Mouse (Mus musculus) urinary bladder, adult 2 months (tissue): ENCODE measurements around the gene Dgat2. TPM values are rescaled to one million over a fixed set of nuclear protein-coding genes. Genes with fewer than 3 reads are reported as not detected.

Experiments used
- DNase-seq: peaks from one replicate; pipeline ENCODE4 v3.0.0; 2022; ENCODE audit warnings: low spot score
- polyA plus RNA-seq: library from polyadenylated mRNA; depleted of rRNA; stranded (reverse); fragments of >200 nt; gene quantifications from 2 replicates; pipeline ENCODE4 v1.2.3, GENCODE M21; 2012

Gene Dgat2
- polyA plus RNA-seq, 1 experiment, result 95.8 TPM

DNA sequence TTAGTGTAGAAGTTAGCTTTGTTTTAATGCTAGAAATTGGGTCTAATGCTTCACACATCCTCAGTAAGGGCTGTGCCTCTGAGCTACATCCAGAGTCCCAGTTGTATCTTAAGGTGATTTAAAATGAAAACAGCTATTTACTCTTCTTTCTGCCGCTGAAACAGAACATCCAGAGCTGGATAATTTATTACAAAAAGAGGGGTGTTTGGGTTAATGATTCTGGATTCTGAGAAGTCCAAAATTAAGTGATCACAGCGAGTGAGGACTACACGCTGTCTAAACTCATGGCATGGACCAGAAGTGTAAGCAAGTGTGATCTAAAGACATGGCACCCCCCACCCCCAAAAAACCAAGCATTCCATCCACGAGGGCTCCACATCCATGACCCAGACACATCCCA, 11.4 kb upstream of the Dgat2 start:
- DNase-seq, result no peak

DNA sequence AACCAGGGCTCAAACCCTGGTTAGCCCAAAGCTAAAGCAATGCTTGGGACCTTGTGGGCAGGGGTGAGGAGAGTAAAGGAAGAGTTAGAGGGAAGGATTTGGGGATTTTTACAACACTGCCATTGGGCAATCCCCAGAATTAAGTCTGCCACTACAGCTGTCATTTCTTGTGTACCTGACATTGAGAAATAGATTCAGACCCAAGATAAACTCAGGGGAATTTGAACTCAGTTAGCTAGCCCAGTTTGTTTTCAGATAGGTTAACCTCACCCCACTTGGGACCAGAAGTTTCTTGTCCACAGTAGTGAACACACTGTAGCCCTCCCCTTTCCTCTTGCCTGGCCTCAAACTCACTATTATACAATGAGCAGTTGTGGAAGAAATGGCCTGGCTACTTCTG, 8.9 kb upstream of the Dgat2 start:
- no peak for DNase-seq

DNA sequence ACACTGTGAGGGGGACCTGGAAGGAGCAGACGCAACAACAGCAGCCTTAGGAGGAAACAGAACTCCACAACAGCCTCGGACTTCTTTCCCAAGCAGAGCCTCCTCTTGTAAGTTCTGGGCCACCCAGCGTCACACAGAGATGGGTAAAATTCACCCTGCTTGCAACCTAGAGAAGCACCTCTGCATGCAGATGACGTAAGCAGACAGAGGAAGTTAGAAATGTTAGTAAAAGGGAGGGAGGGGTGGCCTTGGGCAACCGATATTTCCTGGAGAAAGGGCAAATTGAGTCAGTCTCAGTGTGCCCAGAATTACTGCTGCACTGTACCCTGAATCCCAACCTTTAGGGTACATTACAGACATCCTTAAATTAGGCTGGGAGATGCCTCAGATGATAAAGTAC, 7.4 kb upstream of the Dgat2 start:
- DNase-seq, result no peak

DNA sequence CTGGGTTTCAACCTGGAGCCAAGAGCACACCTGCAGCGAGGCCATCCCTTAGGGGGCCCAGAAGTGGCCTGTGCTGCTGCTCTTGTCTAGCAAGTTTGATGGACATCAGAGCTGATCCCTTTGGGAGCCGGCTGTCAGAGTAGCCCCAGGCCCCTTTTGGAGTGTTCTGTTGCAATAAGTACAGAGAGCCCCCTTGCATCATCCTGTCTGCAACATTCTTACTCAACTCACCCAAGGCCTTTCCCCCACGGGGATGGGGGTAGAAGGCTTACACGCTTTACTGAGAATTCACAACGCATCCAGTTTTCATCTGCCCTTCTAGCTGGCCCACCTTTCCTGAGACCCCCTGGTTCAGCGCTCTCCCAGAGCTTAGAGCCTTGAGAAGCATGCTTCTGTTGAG, 6.1 kb upstream of the Dgat2 start:
- DNase-seq, result no peak

DNA sequence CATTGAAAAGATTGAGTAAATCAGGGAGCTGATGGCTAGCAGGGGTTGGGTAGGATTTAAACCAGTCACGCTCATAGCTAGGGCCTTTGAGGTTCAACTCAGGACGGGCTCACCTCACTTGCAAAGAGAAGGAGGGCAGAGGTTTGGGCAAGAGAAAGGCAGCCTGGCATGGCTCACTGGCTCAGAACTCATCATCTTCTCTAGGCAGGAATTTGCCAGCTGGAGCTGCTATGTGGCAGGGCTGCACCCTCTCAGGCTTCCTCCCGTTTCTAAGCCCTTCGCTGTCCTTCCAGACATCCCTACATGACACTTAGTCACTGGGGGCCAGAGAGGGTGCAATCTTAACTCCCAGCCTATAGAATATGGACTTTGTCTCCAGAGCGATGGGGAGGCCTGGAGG, 4.9 kb upstream of the Dgat2 start:
- DNase-seq, result no peak

DNA sequence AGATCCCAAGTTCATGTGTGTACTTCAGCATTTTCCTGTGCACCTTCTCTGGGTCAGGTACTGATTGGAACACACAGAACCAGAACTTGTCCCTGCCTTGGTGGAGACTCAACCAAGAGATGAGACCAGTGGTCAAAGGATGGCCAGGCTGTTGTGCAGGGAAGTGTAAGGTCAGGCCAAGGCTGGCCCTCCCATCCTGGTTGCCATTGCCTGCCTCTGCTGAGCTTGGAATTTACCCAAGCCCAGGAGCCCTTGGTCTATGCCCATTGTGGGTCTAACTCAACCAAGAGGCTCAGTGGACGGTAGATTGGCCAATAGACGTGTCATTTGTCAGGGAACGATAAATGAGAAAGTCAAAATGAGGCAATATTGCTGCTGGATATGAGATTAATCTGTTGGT, 2.9 kb upstream of the Dgat2 start:
- no peak for DNase-seq

DNA sequence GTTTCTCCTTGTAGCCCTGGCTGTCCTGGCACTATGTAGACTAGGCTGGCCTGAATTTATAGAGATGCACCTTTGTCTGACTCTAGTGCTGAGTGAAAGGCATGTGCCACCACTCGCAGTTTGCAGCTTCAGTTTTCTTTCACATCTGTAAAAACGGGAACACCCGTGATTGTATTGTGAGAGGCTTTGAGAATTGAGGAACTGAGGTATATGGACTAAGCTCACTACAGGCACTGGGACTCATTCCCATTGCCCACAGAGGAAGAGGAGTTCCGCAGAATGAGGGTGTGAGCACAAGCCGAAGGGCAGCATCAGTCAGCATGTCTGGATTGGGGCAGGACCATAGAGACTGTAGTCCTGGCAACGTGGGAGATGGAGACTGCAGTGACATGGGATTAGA, 1.2 kb upstream of the Dgat2 start:
- no peak for DNase-seq

DNA sequence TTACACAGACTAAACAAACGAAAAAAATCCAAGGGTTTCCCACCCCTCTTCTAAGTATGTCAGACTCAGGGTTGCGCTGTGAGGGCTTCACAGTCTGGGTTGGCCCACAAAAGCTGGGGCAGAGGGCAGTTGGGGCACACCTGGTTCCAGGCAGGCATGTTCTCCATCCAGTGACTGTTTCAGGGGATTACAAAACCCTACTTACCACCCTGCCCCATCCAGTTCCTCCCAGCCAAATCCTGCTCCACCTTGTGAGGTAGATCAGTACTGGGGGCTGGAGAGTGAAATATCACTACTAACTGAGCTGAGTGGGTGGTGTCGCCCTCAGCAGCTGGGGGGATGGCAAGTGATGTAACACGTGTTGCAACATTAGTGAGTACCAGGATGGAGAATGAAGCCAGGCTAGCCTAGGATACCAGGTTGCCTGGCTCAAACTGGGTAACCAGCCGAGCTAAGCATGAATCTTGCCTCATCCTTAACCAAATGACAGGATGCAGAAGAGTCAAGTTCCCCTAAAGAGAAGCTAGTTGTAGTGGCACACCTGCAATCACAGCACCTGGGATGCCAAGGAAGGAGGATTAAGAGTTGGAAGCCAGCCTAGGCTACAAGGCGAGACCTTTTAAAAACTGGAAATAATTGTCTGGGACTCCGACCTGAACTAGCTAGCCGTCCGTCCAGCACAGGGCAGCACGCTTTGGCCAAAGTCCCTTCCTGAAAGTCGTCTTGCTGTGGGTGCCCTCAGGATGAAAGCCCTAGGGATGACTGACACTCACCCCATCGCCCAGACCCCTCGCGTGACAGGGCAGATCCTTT, 694 bp downstream of the Dgat2 start:
- no peak for DNase-seq

DNA sequence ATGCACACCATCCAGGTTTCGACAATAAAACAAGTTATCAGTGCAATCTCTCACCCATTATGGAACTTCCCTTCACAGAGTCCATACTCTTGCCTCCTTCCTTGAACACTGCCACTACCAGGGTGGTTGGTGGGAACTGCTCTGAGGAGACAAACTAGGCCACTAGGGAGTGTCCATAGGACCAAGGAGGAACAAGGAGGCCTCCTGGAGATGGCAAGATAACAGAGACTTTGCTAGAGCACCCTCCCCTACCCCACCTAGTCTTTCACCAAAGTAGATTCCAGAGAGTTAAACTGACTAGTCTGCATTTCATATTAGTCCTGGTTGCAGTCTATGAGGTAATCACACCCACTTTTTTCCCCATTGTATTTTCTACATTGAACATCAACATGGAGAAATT, 2.4 kb downstream of the Dgat2 start:
- no peak for DNase-seq

DNA sequence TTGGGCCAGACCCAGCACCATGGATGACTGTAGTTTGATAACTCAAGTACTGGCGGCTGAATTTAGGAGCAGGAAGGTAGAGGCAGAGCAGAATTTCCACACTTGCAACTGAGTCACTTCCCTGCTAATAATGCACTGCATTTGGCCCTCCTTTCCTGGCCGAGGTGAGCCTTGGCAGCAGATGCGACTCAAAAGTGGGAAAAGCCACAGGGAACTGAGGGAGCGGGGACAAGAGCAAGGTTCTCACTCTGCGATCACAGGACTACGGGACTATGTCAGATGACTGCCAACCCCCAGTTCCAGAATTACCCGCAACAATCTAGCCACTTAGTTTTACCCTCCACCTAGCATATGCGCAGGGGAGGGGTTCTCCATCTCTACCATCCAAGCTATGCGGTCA, 3.2 kb downstream of the Dgat2 start:
- DNase-seq, result no peak

DNA sequence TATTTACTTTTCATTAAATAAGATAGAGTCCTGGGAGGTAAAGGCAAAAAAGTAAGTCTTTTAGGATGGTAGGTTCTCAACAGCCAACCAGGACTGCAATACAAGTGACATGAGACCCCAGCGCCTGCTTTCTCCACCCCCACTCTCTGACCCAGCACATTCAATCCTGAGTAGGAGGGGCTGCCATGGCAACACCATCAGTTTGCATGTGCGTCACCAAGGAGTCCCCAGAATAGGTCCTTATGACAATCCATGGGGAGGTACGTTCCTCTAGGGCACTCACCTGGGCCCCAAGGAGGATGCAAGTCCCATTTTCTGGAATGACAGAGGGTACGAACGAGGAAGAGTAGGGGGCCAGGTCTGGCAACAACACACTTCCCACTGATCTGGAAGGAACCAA, 5.1 kb downstream of the Dgat2 start:
- no peak for DNase-seq

DNA sequence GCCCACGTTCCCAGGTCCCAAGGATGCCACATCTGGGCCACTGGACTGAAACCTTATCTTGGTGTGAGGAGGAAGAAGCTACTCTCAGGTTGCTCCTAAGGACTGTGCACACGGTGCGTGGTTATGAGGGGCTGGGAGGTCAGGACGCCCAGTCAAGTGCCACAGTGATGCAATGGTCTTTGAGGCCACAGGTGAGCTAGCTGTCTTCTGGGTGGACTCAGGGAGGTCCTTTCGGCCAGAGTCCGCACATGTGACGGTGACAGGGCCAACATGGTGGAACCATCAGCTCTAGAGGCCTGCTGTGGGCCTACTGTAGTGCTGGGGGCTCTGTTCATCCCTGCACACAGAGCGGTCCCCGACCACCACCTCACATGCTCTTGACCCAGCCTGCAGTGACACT, 6.9 kb downstream of the Dgat2 start:
- DNase-seq, result no peak

DNA sequence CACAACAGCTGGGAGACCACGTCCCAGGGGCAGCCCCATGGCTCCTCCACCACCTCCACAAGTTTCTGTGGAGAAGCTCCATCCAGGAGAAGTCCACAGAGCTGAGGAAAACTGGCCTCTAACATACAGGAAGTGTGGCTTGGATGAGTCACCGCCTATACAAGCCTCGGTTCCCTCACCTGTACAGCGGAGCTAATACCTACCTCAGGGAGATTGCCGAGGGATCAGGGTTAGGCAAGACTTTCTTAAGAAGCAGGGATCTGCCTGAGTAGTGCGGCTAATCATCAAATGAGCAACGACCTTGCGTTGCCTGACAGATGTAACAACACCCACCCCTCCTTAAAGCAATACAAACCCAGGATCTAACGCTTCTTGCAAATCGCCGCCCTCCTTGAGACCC, 7.4 kb downstream of the Dgat2 start:
- no peak for DNase-seq

DNA sequence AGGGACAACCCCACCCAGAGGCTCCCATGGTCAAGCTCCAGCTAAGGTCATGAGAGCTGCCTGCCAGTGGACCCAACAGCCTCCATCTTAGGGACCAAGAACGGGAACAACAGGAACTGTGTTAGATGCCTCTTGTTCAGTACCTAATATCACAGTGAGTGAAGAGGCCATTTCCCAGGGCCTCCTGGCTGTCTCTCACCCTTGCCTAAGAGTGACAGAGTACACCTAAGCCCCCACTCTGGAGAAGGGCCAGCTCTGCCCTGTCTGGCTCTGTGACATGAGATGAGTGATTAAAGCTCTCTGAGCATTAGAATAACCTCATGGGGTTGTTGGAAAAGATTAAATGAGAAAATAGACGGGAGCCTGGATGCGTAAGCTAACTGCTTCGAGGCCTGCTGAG, 8.5 kb downstream of the Dgat2 start:
- DNase-seq, result no peak

DNA sequence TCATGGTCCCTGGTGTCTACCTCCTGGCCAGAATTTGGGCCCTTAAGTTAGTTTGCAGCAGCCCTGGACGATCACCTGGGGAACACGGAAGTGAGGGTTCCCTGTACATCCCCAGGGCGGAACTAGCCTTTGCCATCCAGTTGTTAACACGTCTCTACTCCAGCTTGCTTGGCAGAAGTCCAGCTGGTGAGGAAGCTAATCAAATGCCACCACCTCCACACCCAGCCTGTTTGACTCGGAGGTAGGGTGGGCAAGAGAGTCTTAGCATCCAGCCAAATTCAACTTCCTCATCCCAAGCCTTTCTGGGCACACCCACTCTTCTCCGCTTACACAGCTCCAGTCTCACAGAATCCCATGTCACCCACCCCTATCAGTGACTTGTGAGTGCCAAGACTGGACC, 9.6 kb downstream of the Dgat2 start:
- no peak for DNase-seq

DNA sequence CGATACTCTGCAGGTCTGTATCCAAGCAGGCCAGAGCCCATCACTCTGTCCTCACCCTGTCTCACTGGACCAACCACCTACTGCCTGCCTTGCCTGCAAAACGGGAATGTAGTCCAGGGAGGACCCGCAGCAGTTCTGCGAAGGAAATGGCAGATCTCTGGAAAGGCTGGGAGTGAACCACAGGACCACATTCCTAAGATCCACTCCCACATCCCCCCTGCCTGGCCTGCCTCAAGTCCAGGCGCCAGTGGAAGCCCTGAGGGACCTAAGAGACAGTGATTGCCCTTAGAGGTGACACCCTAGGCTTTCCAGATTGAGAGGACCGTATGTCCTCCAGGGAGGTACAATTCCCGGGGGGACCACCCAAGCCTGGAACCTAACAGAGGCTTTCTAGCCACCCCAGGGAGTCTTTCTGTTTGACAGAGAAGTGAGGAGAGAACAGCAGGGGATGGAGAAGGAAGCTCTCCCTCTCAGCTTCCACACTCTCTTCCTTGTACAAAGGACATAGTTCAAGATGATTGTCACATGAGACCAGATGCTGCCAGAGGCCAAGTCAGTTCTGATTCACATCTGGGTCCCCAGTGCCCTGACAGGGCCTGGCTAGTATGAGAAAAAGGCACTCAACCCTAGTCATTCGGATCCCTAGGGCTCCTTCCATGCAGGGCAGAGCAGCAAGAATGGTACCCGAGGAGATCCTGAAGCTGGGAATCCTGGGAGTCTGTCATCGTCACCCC, 10.6 kb downstream of the Dgat2 start:
- no peak for DNase-seq

DNA sequence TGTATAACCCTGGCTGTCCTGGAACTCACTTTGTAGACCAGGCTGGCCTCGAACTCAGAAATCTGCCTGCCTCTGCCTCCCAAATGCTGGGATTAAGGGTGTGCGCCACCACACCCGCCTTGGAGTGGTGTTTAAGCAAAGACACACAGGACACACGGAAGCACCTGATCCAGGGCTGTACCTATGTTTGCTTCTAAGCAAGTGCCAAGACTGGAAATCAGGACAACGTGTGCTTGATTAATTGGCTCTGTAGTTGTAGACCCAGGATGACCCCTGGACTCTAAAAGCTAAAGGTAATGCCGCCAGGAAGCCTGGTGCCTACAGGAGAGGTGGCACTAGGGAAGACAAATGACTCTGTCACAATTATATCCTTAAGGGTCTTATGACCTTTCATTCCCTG, 12.0 kb downstream of the Dgat2 start:
- DNase-seq, result no peak

DNA sequence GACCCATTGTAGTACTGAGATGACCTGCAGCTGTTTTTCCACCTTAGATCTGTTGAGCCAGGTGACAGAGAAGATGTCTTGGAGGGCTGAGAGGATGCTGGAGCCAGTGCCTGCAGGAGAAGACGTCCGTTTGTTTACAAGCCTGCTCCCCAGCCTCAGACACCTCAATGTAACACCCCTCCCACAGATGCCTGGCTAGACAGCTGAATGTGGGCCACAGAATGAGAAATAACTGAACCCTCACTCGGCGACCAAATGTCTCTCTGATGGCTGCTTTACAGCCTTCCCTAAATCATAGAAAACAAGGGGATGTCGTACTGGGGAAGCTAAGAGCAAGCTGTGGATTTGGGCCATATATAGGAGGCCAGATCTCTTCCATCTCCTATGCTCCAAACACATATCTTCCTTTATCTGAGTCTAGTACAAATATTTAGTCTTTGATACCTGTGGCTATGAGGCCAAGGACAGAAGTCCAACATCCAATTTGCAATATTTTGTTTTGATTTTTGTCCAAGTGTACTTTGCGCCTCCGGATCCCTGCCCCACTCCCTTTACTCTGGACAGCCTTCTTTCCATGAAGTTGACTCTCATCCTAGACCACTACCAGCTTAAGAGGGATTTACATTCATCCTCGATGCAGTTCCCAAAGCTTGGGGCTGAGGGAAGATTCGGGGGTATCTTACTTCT, 12.7 kb downstream of the Dgat2 start:
- DNase-seq, result no peak

DNA sequence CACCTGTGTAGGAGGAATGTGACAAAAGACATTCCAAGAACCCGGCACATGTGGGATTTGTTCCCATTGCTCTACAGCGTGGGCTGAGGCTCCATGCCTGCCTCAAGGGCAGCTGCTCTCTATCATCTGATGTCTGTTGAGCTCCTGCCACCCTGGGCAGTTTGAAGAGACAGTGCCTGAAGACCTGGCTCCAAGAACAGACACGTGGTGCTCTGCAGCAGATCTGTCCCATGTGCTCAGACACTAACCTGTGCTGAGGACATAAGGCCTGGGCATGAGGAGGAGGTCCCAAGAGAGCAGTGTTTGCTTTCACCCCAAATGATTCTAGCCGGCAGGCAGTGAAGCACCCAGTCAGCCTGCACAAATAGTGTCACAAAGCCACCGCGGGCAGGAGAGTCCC, 13.8 kb downstream of the Dgat2 start:
- DNase-seq, result no peak

DNA sequence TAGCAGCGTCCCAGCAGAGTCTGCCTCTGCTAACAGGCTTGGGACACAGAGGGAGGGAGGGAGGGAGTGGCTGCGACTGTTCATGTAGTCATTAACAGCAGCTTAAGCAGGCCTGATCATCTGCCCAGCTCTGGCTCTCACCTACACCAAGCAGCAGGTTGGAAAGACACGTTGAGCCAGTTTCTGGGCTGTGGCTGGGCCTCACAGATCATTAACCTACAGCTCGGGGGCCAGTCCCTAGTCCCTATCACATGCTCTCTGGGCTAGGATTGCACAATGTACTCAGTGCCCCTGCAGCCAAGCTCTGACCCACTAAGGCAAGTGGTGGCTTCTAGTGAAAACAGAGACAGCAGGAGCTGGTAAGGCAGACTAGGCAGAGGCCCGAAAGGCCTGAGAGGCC, 14.6 kb downstream of the Dgat2 start:
- DNase-seq, result no peak

DNA sequence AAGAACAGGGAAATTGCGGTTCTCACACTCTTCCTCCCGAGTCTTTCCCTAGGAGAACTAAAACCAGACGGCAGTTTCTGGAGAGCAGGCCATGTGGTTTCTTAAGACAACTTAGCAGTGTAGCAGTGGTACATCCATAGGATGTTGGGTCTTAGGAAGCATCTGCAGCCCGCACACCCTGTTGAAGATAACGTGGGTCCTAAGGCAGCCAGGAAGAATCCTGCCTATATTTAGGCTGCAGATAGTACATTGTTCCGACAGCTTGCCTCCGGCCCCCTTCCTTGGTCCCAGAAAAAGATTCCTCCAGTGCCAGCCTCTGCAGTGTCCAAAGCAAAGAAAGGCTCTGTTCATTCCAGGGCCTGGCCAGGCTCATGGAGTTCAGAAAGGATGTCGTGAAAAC, 16.4 kb downstream of the Dgat2 start:
- no peak for DNase-seq

DNA sequence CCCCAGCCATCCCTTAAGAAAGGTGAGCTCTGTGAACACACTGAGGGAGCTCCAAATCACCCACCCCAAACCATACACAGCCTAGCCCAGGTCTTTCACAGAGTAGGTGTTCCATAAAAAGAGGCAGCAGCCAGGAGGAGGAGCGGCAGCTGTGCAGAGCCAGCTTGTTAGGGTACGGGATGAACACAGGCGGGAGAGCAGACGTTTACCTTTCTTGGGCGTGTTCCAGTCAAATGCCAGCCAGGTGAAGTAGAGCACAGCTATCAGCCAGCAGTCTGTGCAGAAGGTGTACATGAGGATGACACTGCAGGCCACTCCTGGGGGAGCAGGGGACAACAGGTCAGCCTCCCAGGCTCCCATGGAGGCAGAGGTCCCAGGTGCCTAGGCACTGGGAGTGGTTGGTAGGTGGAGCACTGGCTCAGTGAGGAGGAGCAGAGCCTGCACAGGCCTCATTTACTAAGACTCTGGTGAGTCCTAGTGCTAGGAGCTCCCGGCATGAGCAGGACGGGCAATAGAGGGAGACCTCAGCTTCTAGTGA, 17.6 kb downstream of the Dgat2 start:
- no peak for DNase-seq

DNA sequence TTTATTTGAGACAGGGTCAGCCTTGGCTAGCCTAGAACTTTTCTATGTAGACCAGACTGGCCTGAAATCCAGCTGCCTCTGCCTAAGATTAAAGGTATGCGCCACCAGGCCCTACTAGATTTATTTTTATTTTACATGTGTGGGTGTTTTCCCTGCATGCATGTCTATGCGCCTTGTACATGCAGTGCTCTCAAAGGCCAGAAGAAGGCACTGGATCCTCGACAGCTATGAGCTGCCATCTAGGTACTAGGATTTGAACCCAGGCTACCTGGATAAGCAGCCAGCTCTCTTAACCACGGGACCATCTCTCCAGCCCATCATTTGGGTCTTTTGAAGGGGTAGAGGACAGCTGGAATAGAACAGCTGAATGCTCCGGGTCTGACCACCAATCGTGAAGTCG, 20.1 kb downstream of the Dgat2 start:
- no peak for DNase-seq
